Mouse (Mus musculus): Measurements from ENCODE around the gene Megf8.
"Not testable (repeated sequence)": the region's sequence is repeated elsewhere in the genome, so short reads cannot be mapped to it uniquely, and the experiment has no call there.

Megf8 gene

DNA sequence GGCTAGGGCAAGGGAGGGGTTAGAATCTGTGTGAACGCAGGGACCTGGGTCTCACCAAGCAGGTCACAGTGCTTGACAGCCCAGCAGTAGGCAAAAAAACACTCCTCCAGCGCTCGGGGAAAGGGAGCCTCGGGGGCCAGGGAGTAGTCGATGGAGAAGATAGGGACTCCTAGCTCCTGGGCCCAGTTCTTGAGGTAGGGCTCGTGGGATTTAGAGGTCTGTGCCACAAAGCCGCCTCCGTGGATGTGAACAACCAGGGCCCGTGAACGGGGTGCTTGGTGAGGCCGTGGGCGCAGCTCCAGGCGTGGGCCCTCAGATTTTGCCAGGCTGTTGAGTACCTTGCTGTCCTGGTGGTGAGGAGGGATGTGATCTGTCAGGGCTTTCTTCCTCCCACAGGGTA, 67.4 kb downstream of the Megf8 start:
- DNase-seq = no peak

DNA sequence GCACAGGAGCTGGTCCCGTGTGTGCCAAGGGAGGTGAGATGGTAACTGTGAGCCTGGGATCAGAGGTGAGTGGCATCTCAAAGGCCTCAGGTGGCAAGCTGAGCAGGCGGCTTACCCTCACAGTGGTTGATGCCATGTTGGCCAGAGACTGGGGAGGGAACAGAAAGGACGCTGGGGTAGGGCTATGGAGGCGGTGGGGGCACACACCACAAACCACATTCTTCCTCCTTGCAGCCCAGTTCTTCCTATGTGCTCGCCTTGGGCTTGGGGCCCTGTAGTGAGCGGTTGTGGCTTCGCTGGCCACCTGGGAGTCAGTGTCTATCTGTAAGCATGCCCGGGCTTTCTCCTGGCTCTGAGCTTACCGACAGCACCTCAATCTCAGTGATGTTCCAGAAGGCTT, 67.9 kb downstream of the Megf8 start:
- DNase-seq = no peak

DNA sequence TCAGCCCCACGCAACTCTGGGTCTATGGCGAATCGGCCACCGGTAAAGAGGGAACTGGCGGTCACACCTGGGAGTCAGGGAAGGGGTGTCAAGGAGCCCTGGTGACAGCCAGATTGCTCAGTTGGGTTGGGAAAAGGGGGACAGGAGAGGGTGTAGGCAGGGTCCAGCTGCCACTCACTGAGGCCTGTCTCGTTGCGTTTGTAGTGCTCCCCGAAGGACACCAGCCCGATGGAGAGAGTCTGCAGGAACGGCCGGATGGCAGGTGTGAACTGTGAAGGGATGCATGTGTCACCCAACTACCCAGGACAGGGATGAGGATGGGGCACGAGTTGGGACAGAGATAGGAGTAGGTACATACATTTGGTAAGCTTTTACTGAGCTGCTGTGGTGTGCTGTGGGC, 68.3 kb downstream of the Megf8 start:
- no peak for DNase-seq

- DNase-seq = peak; percentile 47
Observed at GRCm38 (mm10) chr7:25385850-25386555, 69.0 kb downstream of the Megf8 start.

- no peak for DNase-seq
Observed at GRCm38 (mm10) chr7:25387811-25388440, 71.0 kb downstream of the Megf8 start.

DNA sequence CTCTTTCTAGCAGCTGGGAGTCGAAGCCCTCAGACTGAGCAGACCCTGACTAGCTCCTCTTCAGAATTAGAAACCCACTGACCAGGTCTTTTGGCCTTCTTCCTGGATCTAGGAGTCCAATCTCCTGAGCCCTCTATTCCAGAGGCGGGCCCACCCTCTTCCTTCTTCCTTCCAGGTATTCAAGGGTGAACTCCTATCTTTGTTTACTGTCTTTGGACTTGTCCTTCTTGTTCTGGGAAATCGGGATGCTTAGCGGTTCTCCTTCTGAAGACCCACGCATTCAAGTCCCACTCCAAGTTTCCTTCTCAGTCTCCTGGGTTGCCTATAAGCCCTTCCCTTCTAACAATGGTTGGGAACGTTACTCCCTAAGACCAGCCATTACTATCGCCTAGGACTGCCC, 72.0 kb downstream of the Megf8 start:
- no peak for DNase-seq

DNA sequence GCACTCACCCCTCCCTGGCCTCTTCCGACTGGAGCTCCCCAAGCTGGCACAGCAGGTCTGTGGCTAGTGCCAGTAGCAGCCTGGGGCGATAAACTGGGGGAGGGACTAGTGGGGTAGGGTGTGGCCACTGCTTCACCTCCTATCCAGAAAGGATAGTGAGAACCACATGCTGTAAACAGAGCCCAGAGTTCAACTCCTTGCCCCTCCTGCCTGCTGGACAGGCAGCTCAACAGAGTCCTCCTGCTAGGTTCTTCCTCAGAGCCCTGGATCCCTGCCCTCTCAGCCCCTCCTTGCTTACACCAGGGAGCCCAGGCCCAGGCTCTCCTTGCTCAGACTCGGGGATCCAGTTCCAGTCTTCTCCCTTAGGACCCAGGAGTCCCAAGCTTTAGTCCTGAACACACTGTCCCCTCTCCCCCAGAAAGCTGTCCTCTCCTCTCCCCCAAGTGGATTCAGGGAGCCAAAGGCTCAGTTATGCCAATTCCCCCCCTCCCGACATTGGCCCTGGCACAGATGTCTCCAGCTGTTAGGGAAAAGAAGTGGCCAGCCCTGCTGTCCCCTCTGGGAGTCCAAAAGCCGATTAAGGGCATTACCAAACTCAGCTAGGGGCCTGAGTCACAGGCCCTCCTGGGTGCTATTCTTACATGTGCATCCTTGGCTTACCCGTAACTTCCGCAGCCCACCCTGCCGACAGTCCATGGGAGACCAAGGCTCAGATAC, 73.2 kb downstream of the Megf8 start:
- peak; percentile 66 for DNase-seq

- no peak for DNase-seq
Observed at GRCm38 (mm10) chr7:25390986-25391385, 74.0 kb downstream of the Megf8 start.

DNA sequence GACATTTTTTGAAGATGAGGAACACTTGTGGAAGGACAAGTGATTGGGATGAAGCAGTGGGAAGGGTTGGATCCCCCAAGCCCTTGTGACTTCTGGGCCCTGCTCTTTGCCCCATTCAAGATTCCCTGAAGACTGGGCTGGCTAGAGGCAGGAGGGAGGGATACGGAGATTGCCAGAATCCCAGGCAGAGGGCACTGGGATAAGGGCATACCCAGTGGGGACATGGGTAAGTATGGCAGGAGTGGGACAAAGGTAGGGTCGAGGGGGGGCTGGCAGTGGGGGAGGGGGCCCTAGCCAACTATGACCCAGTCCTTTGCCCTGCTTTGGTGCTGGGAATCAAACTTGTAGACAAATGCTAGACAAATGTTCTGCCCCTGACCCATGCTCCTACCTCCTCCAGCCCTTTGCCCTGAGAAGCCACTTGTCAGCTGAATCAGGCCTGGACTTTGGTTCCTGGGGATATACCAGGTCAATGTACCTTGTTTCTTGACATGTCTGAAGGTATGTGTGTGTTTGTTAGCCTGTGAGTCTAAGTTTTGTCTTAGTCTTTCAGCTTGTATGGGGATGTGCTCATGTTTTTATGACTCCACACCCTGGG, 75.0 kb downstream of the Megf8 start:
- no peak for DNase-seq

- DNase-seq = no peak
Observed at GRCm38 (mm10) chr7:25392851-25393250, 75.9 kb downstream of the Megf8 start.

GRCm38 (mm10) chr7:25393451-25394210, 76.7 kb downstream of the Megf8 start:
- DNase-seq = no peak

GRCm38 (mm10) chr7:25394754-25395153, 77.8 kb downstream of the Megf8 start:
- DNase-seq = no peak

DNA sequence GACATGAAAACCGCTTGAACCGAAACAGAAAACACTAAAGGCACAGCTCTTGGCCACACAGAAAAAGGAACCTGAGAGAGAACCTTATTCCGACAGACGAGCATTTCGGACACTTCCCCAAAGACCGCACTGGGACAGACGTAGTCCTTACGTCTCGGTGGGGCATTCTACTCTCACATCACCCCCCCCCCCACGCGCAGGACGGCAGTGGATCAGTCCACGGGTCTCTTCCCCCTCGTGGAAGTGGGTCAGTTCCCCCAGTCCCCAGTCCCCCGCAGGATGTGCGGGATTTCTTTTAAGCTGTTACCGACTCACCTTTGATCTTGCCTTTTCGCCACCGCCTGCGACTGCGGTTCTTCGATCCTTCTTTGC, 78.2 kb downstream of the Megf8 start:
- DNase-seq = no peak

GRCm38 (mm10) chr7:25395558-25396521, 78.9 kb downstream of the Megf8 start:
- peak; percentile 97 for DNase-seq

DNA sequence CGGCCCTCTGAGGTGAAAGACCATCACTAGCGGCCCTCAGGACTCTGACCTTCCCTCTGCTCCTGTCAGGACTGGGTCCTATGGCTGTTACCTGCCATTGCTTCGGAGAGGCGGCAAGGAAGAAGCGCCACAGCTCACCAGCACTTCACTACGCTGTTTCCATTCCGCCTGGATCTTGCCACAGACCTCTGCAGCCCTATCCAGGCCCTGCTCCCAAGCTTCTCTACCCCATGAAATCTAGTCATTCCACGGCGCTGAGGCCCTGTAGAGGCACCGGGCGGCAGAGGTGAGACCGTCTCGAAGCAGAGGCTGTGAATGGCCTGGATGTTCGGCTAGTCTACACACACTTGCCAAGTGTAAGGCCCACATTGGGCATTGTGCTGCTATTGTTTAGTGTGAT, 79.7 kb downstream of the Megf8 start:
- DNase-seq = no peak

- DNase-seq = no peak
Observed at GRCm38 (mm10) chr7:25398610-25399009, 81.6 kb downstream of the Megf8 start, which contains the start of gene Lipe. Gene Lipe (minus strand): TSS chr7:25398710.

DNA sequence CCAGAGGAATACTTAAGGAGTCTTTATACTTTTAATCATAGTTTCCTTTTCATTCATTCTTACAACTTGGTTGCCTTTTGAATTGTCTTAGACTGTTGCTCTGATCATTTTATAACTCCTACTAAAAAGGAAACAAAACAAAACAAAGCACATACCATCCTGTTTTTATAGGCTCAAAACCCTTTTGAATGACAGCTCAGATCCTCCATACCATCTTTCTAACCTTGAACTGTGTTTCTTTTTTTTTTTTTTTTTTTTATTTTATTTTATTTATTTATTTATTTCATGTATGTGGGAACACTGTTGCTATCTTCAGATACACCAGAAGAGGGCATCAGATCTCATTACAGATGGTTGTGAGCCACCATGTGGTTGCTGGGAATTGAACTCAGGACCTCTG, 82.1 kb downstream of the Megf8 start:
- DNase-seq = not testable (repeated sequence)

- no peak for DNase-seq
Observed at GRCm38 (mm10) chr7:25401551-25401950, 84.6 kb downstream of the Megf8 start.

- no peak for DNase-seq
Observed at GRCm38 (mm10) chr7:25401986-25402385, 85.0 kb downstream of the Megf8 start.

- no peak for DNase-seq
Observed at GRCm38 (mm10) chr7:25402671-25403101, 85.7 kb downstream of the Megf8 start.

GRCm38 (mm10) chr7:25406468-25406867, 89.5 kb downstream of the Megf8 start:
- no peak for DNase-seq

Measured in layer of hippocampus, adult 9-11 months (tissue).